Mouse (Mus musculus): ENCODE results near the gene Nlgn1.

GRCm38 (mm10) chr3:25463051-25463450 lies 869.2 kb downstream of the Nlgn1 start:
- TF ChIP-seq POLR2A (IDR thresholded peaks at IDR 0.05; ENCODE audit: insufficient read depth, low read depth, low read length) (no peak), CTCF (IDR thresholded peaks at IDR 0.05; ENCODE audit: insufficient read depth, low read depth, low read length) (no peak)
